Mouse (Mus musculus): ENCODE data around the gene Acacb.

Gene Acacb

GRCm38 (mm10) chr5:114299883-114300610 lies 153.7 kb downstream of the Acacb start:
- no peak for DNase-seq (ENCODE audit: extremely low read depth, low read depth)

Data from MEL-GATA-1-ER (cell line).